Mouse (Mus musculus): Measurements from ENCODE around the gene Slc38a3. TPM values are rescaled to one million over a fixed set of nuclear protein-coding genes. Genes with fewer than 3 reads are reported as not detected.
A peak's percentile ranks its signal among the peaks of the same experiment; 100 is the strongest.
"Not testable (repeated sequence)": the region's sequence is repeated elsewhere in the genome, so short reads cannot be mapped to it uniquely, and the experiment has no call there.

Gene Slc38a3
- polyA plus RNA-seq, 1 experiment = not detected

GRCm38 (mm10) chr9:107679501-107679900 lies 10.2 kb upstream of the Slc38a3 start, which contains the start of gene Gnat1:
TSS of gene Gnat1 (minus strand) at chr9:107679712.
- Histone ChIP-seq H3K9me3 (no peaks in the 10 kb centered on the region), H3K4me1 (peaks cover 32% of the 10 kb centered on the region), H3K36me3 (replicated peaks; ENCODE audit: low read length) (no peaks in the 10 kb centered on the region), H3K27me3 (replicated peaks) (peaks cover 87% of the 10 kb centered on the region), H3K4me3 (replicated peaks) (peak within 1 kb of the TSS; percentile 3)
- TF ChIP-seq GATA1 (IDR thresholded peaks at IDR 0.05; ENCODE audit: borderline replicate concordance, low read length) (no peak), FLI1 (IDR thresholded peaks at IDR 0.05; ENCODE audit: low read length) (no peak)

GRCm38 (mm10) chr9:107678861-107679260 lies 9.5 kb upstream of the Slc38a3 start:
- H3K4me3 ChIP-seq (replicated peaks) = no peak overlapping the region
- peaks cover 87% of the 10 kb centered on the region for H3K27me3 ChIP-seq (replicated peaks)
- peaks cover 32% of the 10 kb centered on the region for H3K4me1 ChIP-seq
- H3K36me3 ChIP-seq (replicated peaks; ENCODE audit: low read length) = no peaks in the 10 kb centered on the region
- no peaks in the 10 kb centered on the region for H3K9me3 ChIP-seq
- TF ChIP-seq FLI1 (IDR thresholded peaks at IDR 0.05; ENCODE audit: low read length) (no peak), GATA1 (IDR thresholded peaks at IDR 0.05; ENCODE audit: borderline replicate concordance, low read length) (no peak)

GRCm38 (mm10) chr9:107677819-107678526 lies 8.6 kb upstream of the Slc38a3 start:
- H3K9me3 ChIP-seq; H3K36me3 ChIP-seq (replicated peaks; ENCODE audit: low read length); H3K4me3 ChIP-seq (replicated peaks): not testable (repeated sequence)
- Histone ChIP-seq H3K27me3 (replicated peaks) (peaks cover 83% of the 10 kb centered on the region), H3K4me1 (peaks cover 32% of the 10 kb centered on the region)

GRCm38 (mm10) chr9:107677091-107677784 lies 7.9 kb upstream of the Slc38a3 start:
- Histone ChIP-seq H3K4me3 (replicated peaks) (peak overlapping the region; percentile 24), H3K4me1 (peaks cover 28% of the 10 kb centered on the region), H3K9me3 (0 out of 2 replicates have a peak, but pooled peaks cover 4% of the 10 kb centered on the region), H3K36me3 (replicated peaks; ENCODE audit: low read length) (no peaks in the 10 kb centered on the region), H3K27me3 (replicated peaks) (peaks cover 82% of the 10 kb centered on the region)
- TF ChIP-seq GATA1 (IDR thresholded peaks at IDR 0.05; ENCODE audit: borderline replicate concordance, low read length) = no peak
- no peak for TF ChIP-seq FLI1 (IDR thresholded peaks at IDR 0.05; ENCODE audit: low read length)

- Histone ChIP-seq H3K36me3 (replicated peaks; ENCODE audit: low read length) (no peaks in the 10 kb centered on the region), H3K4me3 (replicated peaks) (peak overlapping the region; percentile 89), H3K9me3 (0 out of 2 replicates have a peak, but pooled peaks cover 4% of the 10 kb centered on the region), H3K4me1 (peaks cover 28% of the 10 kb centered on the region), H3K27me3 (replicated peaks) (peaks cover 78% of the 10 kb centered on the region)
- TF ChIP-seq GATA1 (IDR thresholded peaks at IDR 0.05; ENCODE audit: borderline replicate concordance, low read length) = no peak
- no peak for TF ChIP-seq FLI1 (IDR thresholded peaks at IDR 0.05; ENCODE audit: low read length)
Observed at GRCm38 (mm10) chr9:107676302-107676701, 7.0 kb upstream of the Slc38a3 start.

- Histone ChIP-seq H3K4me3 (replicated peaks) (peak overlapping the region; percentile 89), H3K9me3 (0 out of 2 replicates have a peak, but pooled peaks cover 4% of the 10 kb centered on the region), H3K27me3 (replicated peaks) (peaks cover 76% of the 10 kb centered on the region), H3K4me1 (peaks cover 28% of the 10 kb centered on the region), H3K36me3 (replicated peaks; ENCODE audit: low read length) (no peaks in the 10 kb centered on the region)
- TF ChIP-seq FLI1 (IDR thresholded peaks at IDR 0.05; ENCODE audit: low read length) = no peak
- no peak for TF ChIP-seq GATA1 (IDR thresholded peaks at IDR 0.05; ENCODE audit: borderline replicate concordance, low read length)
Observed at GRCm38 (mm10) chr9:107675671-107676301, 6.5 kb upstream of the Slc38a3 start.

- peak overlapping the region; percentile 28 for H3K4me3 ChIP-seq (replicated peaks)
- no peaks in the 10 kb centered on the region for H3K36me3 ChIP-seq (replicated peaks; ENCODE audit: low read length)
- no peak for TF ChIP-seq GATA1 (IDR thresholded peaks at IDR 0.05; ENCODE audit: borderline replicate concordance, low read length)
- no peak for TF ChIP-seq FLI1 (IDR thresholded peaks at IDR 0.05; ENCODE audit: low read length)
- 0 out of 2 replicates have a peak, but pooled peaks cover 4% of the 10 kb centered on the region for H3K9me3 ChIP-seq
- H3K4me1 ChIP-seq = peaks cover 28% of the 10 kb centered on the region
- H3K27me3 ChIP-seq (replicated peaks) = peaks cover 76% of the 10 kb centered on the region
Observed at GRCm38 (mm10) chr9:107674609-107675429, 5.5 kb upstream of the Slc38a3 start.

GRCm38 (mm10) chr9:107670259-107670658 lies 929 bp upstream of the Slc38a3 start:
- H3K9me3 ChIP-seq = 0 out of 2 replicates have a peak, but pooled peaks cover 4% of the 10 kb centered on the region
- peaks cover 84% of the 10 kb centered on the region for H3K27me3 ChIP-seq (replicated peaks)

GRCm38 (mm10) chr9:107668916-107669315 lies 414 bp downstream of the Slc38a3 start:
- Histone ChIP-seq H3K4me1 (peaks cover 10% of the 10 kb centered on the region), H3K27me3 (replicated peaks) (peaks cover 80% of the 10 kb centered on the region), H3K4me3 (replicated peaks) (no peak overlapping the region), H3K9me3 (0 out of 2 replicates have a peak, but pooled peaks cover 4% of the 10 kb centered on the region), H3K36me3 (replicated peaks; ENCODE audit: low read length) (no peaks in the 10 kb centered on the region)
- no peak for TF ChIP-seq FLI1 (IDR thresholded peaks at IDR 0.05; ENCODE audit: low read length)

More at GRCm38 (mm10) chr9:107670259-107670658, 929 bp upstream of the Slc38a3 start:
- peaks cover 14% of the 10 kb centered on the region for H3K4me1 ChIP-seq
- no peaks in the 10 kb centered on the region for H3K36me3 ChIP-seq (replicated peaks; ENCODE audit: low read length)
- TF ChIP-seq FLI1 (IDR thresholded peaks at IDR 0.05; ENCODE audit: low read length) (no peak), GATA1 (IDR thresholded peaks at IDR 0.05; ENCODE audit: borderline replicate concordance, low read length) (no peak)
- H3K4me3 ChIP-seq (replicated peaks) = no peak overlapping the region

Data from megakaryocyte, embryonic 14.5 days (primary cell).